Mouse (Mus musculus) liver, postnatal 0 days (tissue): ENCODE measurements around the gene Fam228a.

Experiments used
- CTCF ChIP-seq: sonication (generic); IDR thresholded peaks from 2 replicates; pipeline ENCODE4 v1.5.1; 2016; ENCODE audit warnings: antibody characterized with exemption, low read depth
- EP300 ChIP-seq: IDR thresholded peaks from 2 replicates; pipeline ENCODE4 v1.6.1; 2016; ENCODE audit warnings: antibody characterized with exemption, low read depth, mild to moderate bottlenecking

DNA sequence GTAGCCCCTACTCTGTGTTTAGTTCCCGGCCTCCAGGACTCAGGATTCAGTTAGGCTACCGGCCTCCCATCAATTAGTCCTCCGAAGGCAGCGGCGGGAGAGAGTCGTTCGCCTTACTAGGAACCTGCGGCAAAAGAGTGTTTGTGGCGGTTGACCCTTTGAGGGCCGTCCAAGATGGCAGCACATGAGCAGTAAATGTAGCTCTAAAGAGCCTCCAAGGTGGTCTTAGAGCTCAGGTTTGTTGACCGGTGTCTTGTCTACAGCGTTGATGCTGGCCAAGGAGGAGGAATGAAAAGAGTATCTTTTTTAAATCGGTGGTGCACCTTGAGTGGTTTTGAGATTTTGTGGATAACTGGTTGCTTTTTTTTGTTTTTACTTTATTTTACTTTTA is 31.1 kb upstream of the Fam228a start:
- no peak for TF ChIP-seq CTCF
- no peak for TF ChIP-seq EP300
